Mouse (Mus musculus): Measurements from ENCODE around the gene Pdlim5.
"Not testable (repeated sequence)": the region's sequence is repeated elsewhere in the genome, so short reads cannot be mapped to it uniquely, and the experiment has no call there.

Pdlim5 gene

DNA sequence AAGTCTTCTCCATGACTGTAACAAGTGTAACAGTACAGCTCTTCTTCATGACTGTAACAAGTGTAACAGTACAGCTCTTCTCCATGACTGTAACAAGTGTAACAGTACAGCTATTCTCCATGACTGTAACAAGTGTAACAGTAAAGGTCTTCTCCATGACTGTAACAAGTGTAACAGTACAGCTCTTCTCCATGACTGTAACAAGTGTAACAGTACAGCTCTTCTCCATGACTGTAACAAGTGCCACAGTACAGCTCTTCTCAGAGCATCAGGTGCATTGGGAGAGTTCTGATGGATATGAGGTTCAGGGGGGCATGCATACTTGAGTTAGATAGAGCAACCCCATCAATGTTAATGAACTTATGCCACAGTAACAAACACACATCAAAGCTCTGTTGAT, 203.9 kb downstream of the Pdlim5 start:
- not testable (repeated sequence) for DNase-seq (ENCODE audit: extremely low read depth, low read depth, low spot score)
